Mouse (Mus musculus) bone marrow macrophage, adult 2 months (primary cell): ENCODE measurements around the gene Gm20075. TPM values are rescaled to one million over a fixed set of nuclear protein-coding genes. Genes with fewer than 3 reads are reported as not detected.
"Not testable (repeated sequence)": the region's sequence is repeated elsewhere in the genome, so short reads cannot be mapped to it uniquely, and the experiment has no call there.

Experiments used
- H3K27ac ChIP-seq: 2 replicates; pipeline ENCODE4 v1.5.1; 2012; ENCODE audit warnings: low read depth, low read length; ENCODE audit not compliant: insufficient read depth
- H3K4me1 ChIP-seq: 2 replicates; pipeline ENCODE4 v1.6.1; 2012; ENCODE audit warnings: low read length; ENCODE audit not compliant: control insufficient read depth, insufficient read depth
- H3K4me3 ChIP-seq: 2 replicates; pipeline ENCODE4 v1.5.1; 2012; ENCODE audit warnings: mild to moderate bottlenecking, low read length, moderate library complexity; ENCODE audit not compliant: insufficient read depth
- CTCF ChIP-seq: IDR thresholded peaks from 2 replicates; pipeline ENCODE4 v1.5.1; 2012; ENCODE audit warnings: low read depth, mild to moderate bottlenecking, low read length, moderate library complexity
- POLR2A ChIP-seq: IDR thresholded peaks from 2 replicates; pipeline ENCODE4 v1.6.1; 2012; ENCODE audit warnings: mild to moderate bottlenecking, low read depth, low read length, borderline replicate concordance
- polyA plus RNA-seq: library from polyadenylated mRNA; stranded (reverse); fragments of >200 nt; gene quantifications from 2 replicates; pipeline ENCODE4 v1.2.4, GENCODE M21; 2012; ENCODE audit not compliant: missing spikeins, insufficient read depth, insufficient read length

The Gm20075 gene
- 14.8 and 16.9 TPM in 2 replicates for polyA plus RNA-seq

GRCm38 (mm10) chr13:96081276-96081675 is at the start of gene Gm20075:
Gene Gm20075 (minus strand): TSS chr13:96081376.
- not testable (repeated sequence) for H3K4me1 ChIP-seq, H3K27ac ChIP-seq, H3K4me3 ChIP-seq

GRCm38 (mm10) chr13:96129081-96129480 is 47.9 kb upstream of the Gm20075 start:
- Histone ChIP-seq H3K27ac (no peak overlapping the region), H3K4me3 (no peak overlapping the region), H3K4me1 (no peaks in the 10 kb centered on the region)
- TF ChIP-seq POLR2A (no peak), CTCF (no peak)

- no peak for TF ChIP-seq POLR2A
- TF ChIP-seq CTCF = no peak
- Histone ChIP-seq H3K4me1 (no peaks in the 10 kb centered on the region), H3K27ac (no peak overlapping the region), H3K4me3 (no peak overlapping the region)
Measured at GRCm38 (mm10) chr13:96126669-96127068, 45.5 kb upstream of the Gm20075 start.

GRCm38 (mm10) chr13:96125011-96125410 is 43.8 kb upstream of the Gm20075 start:
- no peak overlapping the region for H3K27ac ChIP-seq
- no peak overlapping the region for H3K4me3 ChIP-seq
- TF ChIP-seq POLR2A (no peak), CTCF (no peak)
- H3K4me1 ChIP-seq = no peaks in the 10 kb centered on the region

GRCm38 (mm10) chr13:96112711-96113110 is 31.5 kb upstream of the Gm20075 start:
- no peak overlapping the region for H3K4me3 ChIP-seq
- TF ChIP-seq POLR2A (no peak), CTCF (no peak)
- no peak overlapping the region for H3K27ac ChIP-seq
- H3K4me1 ChIP-seq = no peaks in the 10 kb centered on the region

- no peak for TF ChIP-seq CTCF
- TF ChIP-seq POLR2A = no peak
- no peak overlapping the region for H3K27ac ChIP-seq
- no peak overlapping the region for H3K4me3 ChIP-seq
- H3K4me1 ChIP-seq = peaks cover 8% of the 10 kb centered on the region
Measured at GRCm38 (mm10) chr13:96110767-96111166, 29.6 kb upstream of the Gm20075 start.

- TF ChIP-seq CTCF (no peak), POLR2A (no peak)
- Histone ChIP-seq H3K4me1 (peaks cover 8% of the 10 kb centered on the region), H3K27ac (no peak overlapping the region), H3K4me3 (no peak overlapping the region)
Measured at GRCm38 (mm10) chr13:96106367-96106766, 25.2 kb upstream of the Gm20075 start.

- Histone ChIP-seq H3K4me1 (no peaks in the 10 kb centered on the region), H3K27ac (no peak overlapping the region), H3K4me3 (no peak overlapping the region)
- no peak for TF ChIP-seq CTCF
- TF ChIP-seq POLR2A = no peak
Measured at GRCm38 (mm10) chr13:96090929-96091328, 9.8 kb upstream of the Gm20075 start.

GRCm38 (mm10) chr13:96085581-96086302 is 4.6 kb upstream of the Gm20075 start:
- no peaks in the 10 kb centered on the region for H3K4me1 ChIP-seq
- H3K27ac ChIP-seq = no peak overlapping the region
- TF ChIP-seq CTCF (no peak), POLR2A (no peak)
- H3K4me3 ChIP-seq = no peak overlapping the region

- not testable (repeated sequence) for H3K4me1 ChIP-seq
Measured at GRCm38 (mm10) chr13:96081754-96082153, 578 bp upstream of the Gm20075 start, which contains the start of gene Gm17190. Gene Gm17190 (plus strand): TSS chr13:96082054.

GRCm38 (mm10) chr13:96073555-96073954 is 7.6 kb downstream of the Gm20075 start:
- Histone ChIP-seq H3K27ac (no peak overlapping the region), H3K4me3 (no peak overlapping the region), H3K4me1 (no peaks in the 10 kb centered on the region)
- TF ChIP-seq CTCF (no peak), POLR2A (no peak)

More at GRCm38 (mm10) chr13:96081754-96082153, 578 bp upstream of the Gm20075 start, which contains the start of gene Gm17190:
- not testable (repeated sequence) for H3K27ac ChIP-seq, H3K4me3 ChIP-seq
